Mouse (Mus musculus) forebrain, embryonic 16.5 days (tissue): Measurements from ENCODE around the gene Brd4. TPM values are rescaled to one million over a fixed set of nuclear protein-coding genes. Genes with fewer than 3 reads are reported as not detected.

Experiments used
- ATAC-seq: fragments of 200-750 bp; cut with Nextera tagmentation; 2 replicates; pipeline ENCODE4 v1.8.0; 2017; ENCODE audit warnings: mild to moderate bottlenecking, moderate library complexity
- H3K27ac ChIP-seq: fragments of 300-500 bp; sonication (generic); 2 replicates; pipeline ENCODE4 v1.5.1; 2014; ENCODE audit warnings: low read length, control low read depth
- H3K27me3 ChIP-seq: fragments of 300-500 bp; sonication (generic); replicated peaks from 2 replicates; pipeline ENCODE4 v1.6.1; 2014; ENCODE audit warnings: low read length; ENCODE audit not compliant: control insufficient read depth, insufficient read depth
- H3K36me3 ChIP-seq: fragments of 300-500 bp; sonication (generic); 2 replicates; pipeline ENCODE4 v1.6.1; 2014; ENCODE audit not compliant: control insufficient read depth, insufficient read depth
- H3K4me1 ChIP-seq: fragments of 300-500 bp; sonication (generic); replicated peaks from 2 replicates; pipeline ENCODE4 v1.6.1; 2014; ENCODE audit warnings: low read length; ENCODE audit not compliant: control insufficient read depth, insufficient read depth
- H3K4me2 ChIP-seq: fragments of 300-500 bp; sonication (generic); 2 replicates; pipeline ENCODE4 v1.6.1; 2014; ENCODE audit warnings: mild to moderate bottlenecking, low read length, control low read depth
- H3K4me3 ChIP-seq: fragments of 300-500 bp; sonication (generic); replicated peaks from 2 replicates; pipeline ENCODE4 v1.5.1; 2014; ENCODE audit warnings: mild to moderate bottlenecking, low read length, control low read depth
- H3K9ac ChIP-seq: fragments of 300-500 bp; sonication (generic); replicated peaks from 2 replicates; pipeline ENCODE4 v1.6.1; 2014; ENCODE audit warnings: low read depth, low read length, control low read depth
- H3K9me3 ChIP-seq: fragments of 300-500 bp; sonication (generic); 2 replicates; pipeline ENCODE4 v1.6.1; 2016; ENCODE audit warnings: low read length; ENCODE audit not compliant: control insufficient read depth
- WGBS: fragments of 180-500 bp; shearing (Covaris S2); extraction: QIAGEN DNeasy Blood & Tissue Kit; methylation state at CpG from one replicate; pipeline ENCODE4 v1.1.7; 2014; 5-methylcytosine and 5-hydroxymethylcytosine counted together
- polyA plus RNA-seq: library from polyadenylated mRNA; unstranded; fragments of >200 nt; fragmentation: Nextera tagmentation; extraction: Ambion mirVana; gene quantifications from 2 replicates; pipeline ENCODE4 v1.2.1, GENCODE M21; 2015

Brd4 gene
- polyA plus RNA-seq, 1 experiment from 2014 or later: 82.2 TPM

GRCm38 (mm10) chr17:32250066-32250465, 34.5 kb downstream of the Brd4 start:
- H3K27ac ChIP-seq: no peak overlapping the region
- no peak overlapping the region for H3K9ac ChIP-seq
- no peak overlapping the region for H3K4me3 ChIP-seq
- no peaks in the 10 kb centered on the region for H3K4me1 ChIP-seq
- H3K27me3 ChIP-seq: no peaks in the 10 kb centered on the region
- ATAC-seq: no peak
- no peak overlapping the region for H3K4me2 ChIP-seq
- H3K36me3 ChIP-seq: no peaks in the 10 kb centered on the region
- H3K9me3 ChIP-seq: no peaks in the 10 kb centered on the region
- WGBS: 98% methylated on average over 1 of the region's 1 CpGs

- 100% methylated on average over 1 of the region's 1 CpGs for WGBS
- Histone ChIP-seq H3K9me3 (no peaks in the 10 kb centered on the region), H3K4me3 (no peak overlapping the region), H3K4me2 (no peak overlapping the region), H3K27me3 (no peaks in the 10 kb centered on the region), H3K27ac (no peak overlapping the region), H3K9ac (no peak overlapping the region), H3K36me3 (no peaks in the 10 kb centered on the region), H3K4me1 (no peaks in the 10 kb centered on the region)
- ATAC-seq: no peak
These were observed 36.3 kb downstream of the Brd4 start for GRCm38 (mm10) chr17:32248192-32248591.

- WGBS: 92% methylated on average over 1 of the region's 1 CpGs
- ATAC-seq: no peak
- no peaks in the 10 kb centered on the region for H3K9me3 ChIP-seq
- no peak overlapping the region for H3K9ac ChIP-seq
- H3K36me3 ChIP-seq: no peaks in the 10 kb centered on the region
- H3K27me3 ChIP-seq: no peaks in the 10 kb centered on the region
- no peak overlapping the region for H3K4me3 ChIP-seq
- no peak overlapping the region for H3K4me2 ChIP-seq
- no peak overlapping the region for H3K27ac ChIP-seq
- no peaks in the 10 kb centered on the region for H3K4me1 ChIP-seq
These were observed 36.9 kb downstream of the Brd4 start for GRCm38 (mm10) chr17:32247616-32248015.

GRCm38 (mm10) chr17:32246117-32246516, 38.4 kb downstream of the Brd4 start:
- no peaks in the 10 kb centered on the region for H3K36me3 ChIP-seq
- no peaks in the 10 kb centered on the region for H3K4me1 ChIP-seq
- H3K9me3 ChIP-seq: no peaks in the 10 kb centered on the region
- no peak overlapping the region for H3K9ac ChIP-seq
- WGBS: 68% methylated on average over 5 of the region's 5 CpGs
- ATAC-seq: no peak
- no peak overlapping the region for H3K27ac ChIP-seq
- no peak overlapping the region for H3K4me3 ChIP-seq
- no peaks in the 10 kb centered on the region for H3K27me3 ChIP-seq
- no peak overlapping the region for H3K4me2 ChIP-seq

- no peak overlapping the region for H3K4me2 ChIP-seq
- ATAC-seq: no peak
- no peak overlapping the region for H3K4me3 ChIP-seq
- H3K9ac ChIP-seq: no peak overlapping the region
- no peaks in the 10 kb centered on the region for H3K27me3 ChIP-seq
- no peaks in the 10 kb centered on the region for H3K36me3 ChIP-seq
- H3K27ac ChIP-seq: no peak overlapping the region
- H3K4me1 ChIP-seq: peaks cover 5% of the 10 kb centered on the region
- WGBS: 93% methylated on average over 2 of the region's 2 CpGs
- H3K9me3 ChIP-seq: no peaks in the 10 kb centered on the region
These were observed 43.5 kb downstream of the Brd4 start for GRCm38 (mm10) chr17:32240881-32241531.

- H3K4me3 ChIP-seq: no peak overlapping the region
- no peak overlapping the region for H3K4me2 ChIP-seq
- peaks cover 19% of the 10 kb centered on the region for H3K4me1 ChIP-seq
- H3K36me3 ChIP-seq: no peaks in the 10 kb centered on the region
- H3K9ac ChIP-seq: no peak overlapping the region
- H3K9me3 ChIP-seq: no peaks in the 10 kb centered on the region
- WGBS: 90% methylated on average over 1 of the region's 1 CpGs
- no peaks in the 10 kb centered on the region for H3K27me3 ChIP-seq
- H3K27ac ChIP-seq: no peak overlapping the region
- ATAC-seq: no peak
These were observed 45.9 kb downstream of the Brd4 start for GRCm38 (mm10) chr17:32238589-32238988.

GRCm38 (mm10) chr17:32235534-32236191, 48.9 kb downstream of the Brd4 start:
- Histone ChIP-seq H3K9ac (no peak overlapping the region), H3K4me2 (no peak overlapping the region; the same call in 1 of the 2 replicates), H3K4me3 (no peak overlapping the region), H3K27ac (peak overlapping the region; percentile 79), H3K4me1 (peaks cover 31% of the 10 kb centered on the region), H3K9me3 (no peaks in the 10 kb centered on the region), H3K36me3 (no peaks in the 10 kb centered on the region), H3K27me3 (no peaks in the 10 kb centered on the region)
- ATAC-seq: peak; percentile 88
- 29% methylated on average over 5 of the region's 5 CpGs for WGBS

- H3K4me2 ChIP-seq: no peak overlapping the region
- H3K27me3 ChIP-seq: no peaks in the 10 kb centered on the region
- no peaks in the 10 kb centered on the region for H3K9me3 ChIP-seq
- no peak overlapping the region for H3K9ac ChIP-seq
- peaks cover 31% of the 10 kb centered on the region for H3K4me1 ChIP-seq
- H3K4me3 ChIP-seq: no peak overlapping the region
- peaks cover 8% of the 10 kb centered on the region; the same call in 1 of the 2 replicates for H3K36me3 ChIP-seq
- no peak overlapping the region for H3K27ac ChIP-seq
- ATAC-seq: peak; percentile 51
These were observed 51.3 kb downstream of the Brd4 start for GRCm38 (mm10) chr17:32233174-32233573.

- 97% methylated on average over 4 of the region's 4 CpGs for WGBS
- Histone ChIP-seq H3K4me1 (peaks cover 17% of the 10 kb centered on the region), H3K9ac (no peak overlapping the region), H3K9me3 (no peaks in the 10 kb centered on the region), H3K27ac (no peak overlapping the region), H3K4me3 (no peak overlapping the region), H3K4me2 (no peak overlapping the region), H3K36me3 (peaks cover 20% of the 10 kb centered on the region), H3K27me3 (no peaks in the 10 kb centered on the region)
- ATAC-seq: no peak
These were observed 55.3 kb downstream of the Brd4 start for GRCm38 (mm10) chr17:32229256-32229655.
